Mouse (Mus musculus): Measurements from ENCODE around the gene Cpne4. TPM values are rescaled to one million over a fixed set of nuclear protein-coding genes. Genes with fewer than 3 reads are reported as not detected.
A peak's percentile ranks its signal among the peaks of the same experiment; 100 is the strongest.

Gene Cpne4
- polyA plus RNA-seq, 1 experiment: 404 TPM

- 83% methylated on average over 2 of the region's 2 CpGs for WGBS
- TF ChIP-seq CTCF (IDR thresholded peaks at IDR 0.05; ENCODE audit: insufficient read depth, low read depth, low read length) (no peak), POLR2A (IDR thresholded peaks at IDR 0.05; ENCODE audit: insufficient read depth, low read depth, low read length) (no peak)
- no peak overlapping the region for H3K27ac ChIP-seq (ENCODE audit: insufficient read depth, low read depth, low read length)
- H3K4me1 ChIP-seq (ENCODE audit: control insufficient read depth, insufficient read depth, low read length): no peaks in the 10 kb centered on the region
- no peak overlapping the region for H3K4me3 ChIP-seq (ENCODE audit: insufficient read depth, low read depth, low read length)
Observed at GRCm38 (mm10) chr9:104922051-104922450, 375.0 kb downstream of the Cpne4 start.

- Histone ChIP-seq H3K4me1 (ENCODE audit: control insufficient read depth, insufficient read depth, low read length) (peaks cover 7% of the 10 kb centered on the region), H3K27ac (ENCODE audit: insufficient read depth, low read depth, low read length) (peak overlapping the region; percentile 14; the same call in 1 of the 2 replicates), H3K4me3 (ENCODE audit: insufficient read depth, low read depth, low read length) (no peak overlapping the region)
- 0 out of 2 replicates have a peak, but pooled peaks have one; percentile 24 for TF ChIP-seq CTCF (IDR thresholded peaks at IDR 0.05; ENCODE audit: insufficient read depth, low read depth, low read length)
- TF ChIP-seq POLR2A (IDR thresholded peaks at IDR 0.05; ENCODE audit: insufficient read depth, low read depth, low read length): no peak
- 46% methylated on average over 9 of the region's 9 CpGs for WGBS
Observed at GRCm38 (mm10) chr9:104928806-104929205, 381.7 kb downstream of the Cpne4 start.

- H3K4me1 ChIP-seq (ENCODE audit: control insufficient read depth, insufficient read depth, low read length): 0 out of 2 replicates have a peak, but pooled peaks cover 2% of the 10 kb centered on the region
- no peak overlapping the region for H3K27ac ChIP-seq (ENCODE audit: insufficient read depth, low read depth, low read length)
- 75% methylated on average over 4 of the region's 4 CpGs for WGBS
- TF ChIP-seq CTCF (IDR thresholded peaks at IDR 0.05; ENCODE audit: insufficient read depth, low read depth, low read length) (no peak), POLR2A (IDR thresholded peaks at IDR 0.05; ENCODE audit: insufficient read depth, low read depth, low read length) (no peak)
- no peak overlapping the region for H3K4me3 ChIP-seq (ENCODE audit: insufficient read depth, low read depth, low read length)
Observed at GRCm38 (mm10) chr9:104940389-104940788, 393.3 kb downstream of the Cpne4 start.

- Histone ChIP-seq H3K4me3 (ENCODE audit: insufficient read depth, low read depth, low read length) (no peak overlapping the region), H3K27ac (ENCODE audit: insufficient read depth, low read depth, low read length) (no peak overlapping the region), H3K4me1 (ENCODE audit: control insufficient read depth, insufficient read depth, low read length) (no peaks in the 10 kb centered on the region)
- 74% methylated on average over 4 of the region's 4 CpGs for WGBS
- no peak for TF ChIP-seq CTCF (IDR thresholded peaks at IDR 0.05; ENCODE audit: insufficient read depth, low read depth, low read length)
- TF ChIP-seq POLR2A (IDR thresholded peaks at IDR 0.05; ENCODE audit: insufficient read depth, low read depth, low read length): no peak
Observed at GRCm38 (mm10) chr9:104950551-104950950, 403.5 kb downstream of the Cpne4 start.

GRCm38 (mm10) chr9:104952176-104952575, 405.1 kb downstream of the Cpne4 start:
- no peak for TF ChIP-seq POLR2A (IDR thresholded peaks at IDR 0.05; ENCODE audit: insufficient read depth, low read depth, low read length)
- no peak for TF ChIP-seq CTCF (IDR thresholded peaks at IDR 0.05; ENCODE audit: insufficient read depth, low read depth, low read length)
- Histone ChIP-seq H3K4me1 (ENCODE audit: control insufficient read depth, insufficient read depth, low read length) (no peaks in the 10 kb centered on the region), H3K4me3 (ENCODE audit: insufficient read depth, low read depth, low read length) (no peak overlapping the region), H3K27ac (ENCODE audit: insufficient read depth, low read depth, low read length) (no peak overlapping the region)
- WGBS: 81% methylated on average over 3 of the region's 3 CpGs

GRCm38 (mm10) chr9:104972828-104973227, 425.7 kb downstream of the Cpne4 start:
- Histone ChIP-seq H3K27ac (ENCODE audit: insufficient read depth, low read depth, low read length) (no peak overlapping the region), H3K4me1 (ENCODE audit: control insufficient read depth, insufficient read depth, low read length) (no peaks in the 10 kb centered on the region), H3K4me3 (ENCODE audit: insufficient read depth, low read depth, low read length) (no peak overlapping the region)
- TF ChIP-seq POLR2A (IDR thresholded peaks at IDR 0.05; ENCODE audit: insufficient read depth, low read depth, low read length): no peak
- no peak for TF ChIP-seq CTCF (IDR thresholded peaks at IDR 0.05; ENCODE audit: insufficient read depth, low read depth, low read length)
- 89% methylated on average over 7 of the region's 7 CpGs for WGBS

GRCm38 (mm10) chr9:104981934-104982548, 435.0 kb downstream of the Cpne4 start:
- Histone ChIP-seq H3K4me3 (ENCODE audit: insufficient read depth, low read depth, low read length) (no peak overlapping the region), H3K27ac (ENCODE audit: insufficient read depth, low read depth, low read length) (no peak overlapping the region), H3K4me1 (ENCODE audit: control insufficient read depth, insufficient read depth, low read length) (no peaks in the 10 kb centered on the region)
- TF ChIP-seq CTCF (IDR thresholded peaks at IDR 0.05; ENCODE audit: insufficient read depth, low read depth, low read length) (no peak), POLR2A (IDR thresholded peaks at IDR 0.05; ENCODE audit: insufficient read depth, low read depth, low read length) (no peak)
- WGBS: 49% methylated on average over 2 of the region's 2 CpGs

GRCm38 (mm10) chr9:104998225-104998624, 451.1 kb downstream of the Cpne4 start:
- no peak for TF ChIP-seq POLR2A (IDR thresholded peaks at IDR 0.05; ENCODE audit: insufficient read depth, low read depth, low read length)
- no peak for TF ChIP-seq CTCF (IDR thresholded peaks at IDR 0.05; ENCODE audit: insufficient read depth, low read depth, low read length)
- no peak overlapping the region for H3K4me3 ChIP-seq (ENCODE audit: insufficient read depth, low read depth, low read length)
- no peak overlapping the region for H3K27ac ChIP-seq (ENCODE audit: insufficient read depth, low read depth, low read length)
- 32% methylated on average over 1 of the region's 1 CpGs for WGBS
- no peaks in the 10 kb centered on the region for H3K4me1 ChIP-seq (ENCODE audit: control insufficient read depth, insufficient read depth, low read length)

- no peaks in the 10 kb centered on the region for H3K4me1 ChIP-seq (ENCODE audit: control insufficient read depth, insufficient read depth, low read length)
- H3K27ac ChIP-seq (ENCODE audit: insufficient read depth, low read depth, low read length): no peak overlapping the region
- no peak for TF ChIP-seq POLR2A (IDR thresholded peaks at IDR 0.05; ENCODE audit: insufficient read depth, low read depth, low read length)
- TF ChIP-seq CTCF (IDR thresholded peaks at IDR 0.05; ENCODE audit: insufficient read depth, low read depth, low read length): no peak
- WGBS: 27% methylated on average over 2 of the region's 2 CpGs
- H3K4me3 ChIP-seq (ENCODE audit: insufficient read depth, low read depth, low read length): no peak overlapping the region
Observed at GRCm38 (mm10) chr9:105010721-105011120, 463.6 kb downstream of the Cpne4 start.

Measured in olfactory bulb, adult 2 months (tissue).